Mouse (Mus musculus) hindbrain, embryonic 10.5 days (tissue): ENCODE data around the gene Kcnc1. TPM values are rescaled to one million over a fixed set of nuclear protein-coding genes. Genes with fewer than 3 reads are reported as not detected.

Source experiments
- DNase-seq: peaks from one replicate; pipeline ENCODE4 v3.0.0-alpha.2; 2017; ENCODE audit warnings: low spot score
- H3K27ac ChIP-seq: fragments of 300-500 bp; sonication (generic); 2 replicates; pipeline ENCODE4 v1.5.1; 2016; ENCODE audit warnings: mild to moderate bottlenecking, moderate library complexity
- H3K27me3 ChIP-seq: fragments of 300-500 bp; sonication (generic); 2 replicates; pipeline ENCODE4 v1.6.1; 2016; ENCODE audit warnings: mild to moderate bottlenecking; ENCODE audit not compliant: poor library complexity, insufficient read depth, severe bottlenecking
- H3K36me3 ChIP-seq: fragments of 300-500 bp; sonication (generic); 2 replicates; pipeline ENCODE4 v1.6.1; 2016; ENCODE audit warnings: mild to moderate bottlenecking, moderate library complexity
- H3K4me1 ChIP-seq: fragments of 300-500 bp; sonication (generic); replicated peaks from 2 replicates; pipeline ENCODE4 v1.6.1; 2016; ENCODE audit warnings: mild to moderate bottlenecking
- H3K4me3 ChIP-seq: fragments of 300-500 bp; sonication (generic); 2 replicates; pipeline ENCODE4 v1.5.1; 2016; ENCODE audit warnings: mild to moderate bottlenecking, moderate library complexity
- H3K9me3 ChIP-seq: fragments of 300-500 bp; sonication (generic); 2 replicates; pipeline ENCODE4 v1.6.1; 2016; ENCODE audit warnings: mild to moderate bottlenecking, moderate library complexity
- WGBS: fragments of 180-500 bp; shearing (Covaris S2); methylation state at CpG from one replicate; pipeline ENCODE4 v1.1.7; 2016; 5-methylcytosine and 5-hydroxymethylcytosine counted together
- polyA plus RNA-seq: library from polyadenylated mRNA; unstranded; fragments of >200 nt; fragmentation: Nextera tagmentation; extraction: Ambion mirVana; gene quantifications from 2 replicates; pipeline ENCODE4 v1.2.1, GENCODE M21; 2016

The Kcnc1 gene
- polyA plus RNA-seq, 1 experiment from 2014 or later = 2.3 TPM

GRCm38 (mm10) chr7:46415818-46416425 is 19.6 kb downstream of the Kcnc1 start:
- Histone ChIP-seq H3K4me3 (no peak overlapping the region), H3K36me3 (no peaks in the 10 kb centered on the region), H3K27ac (0 out of 2 replicates have a peak overlapping the region, but pooled peaks have one; percentile 1), H3K4me1 (peaks cover 44% of the 10 kb centered on the region), H3K9me3 (no peaks in the 10 kb centered on the region), H3K27me3 (no peaks in the 10 kb centered on the region)
- DNase-seq = no peak
- 79% methylated on average over 14 of the region's 14 CpGs for WGBS

GRCm38 (mm10) chr7:46417467-46417866 is 21.2 kb downstream of the Kcnc1 start:
- 68% methylated on average over 7 of the region's 7 CpGs for WGBS
- Histone ChIP-seq H3K27ac (no peak overlapping the region), H3K4me3 (no peak overlapping the region), H3K4me1 (peaks cover 49% of the 10 kb centered on the region), H3K27me3 (no peaks in the 10 kb centered on the region), H3K36me3 (no peaks in the 10 kb centered on the region), H3K9me3 (no peaks in the 10 kb centered on the region)
- no peak for DNase-seq

GRCm38 (mm10) chr7:46418102-46418622 is 21.9 kb downstream of the Kcnc1 start:
- H3K4me1 ChIP-seq = peaks cover 54% of the 10 kb centered on the region
- H3K27me3 ChIP-seq = no peaks in the 10 kb centered on the region
- peak; percentile 42 for DNase-seq
- peak overlapping the region; percentile 31 for H3K27ac ChIP-seq
- 66% methylated on average over 16 of the region's 16 CpGs for WGBS
- H3K36me3 ChIP-seq = no peaks in the 10 kb centered on the region
- H3K4me3 ChIP-seq = no peak overlapping the region
- H3K9me3 ChIP-seq = no peaks in the 10 kb centered on the region

GRCm38 (mm10) chr7:46421535-46421934 is 25.2 kb downstream of the Kcnc1 start:
- no peaks in the 10 kb centered on the region for H3K36me3 ChIP-seq
- no peaks in the 10 kb centered on the region for H3K9me3 ChIP-seq
- no peak for DNase-seq
- no peaks in the 10 kb centered on the region for H3K27me3 ChIP-seq
- 50% methylated on average over 5 of the region's 5 CpGs for WGBS
- H3K4me1 ChIP-seq = peaks cover 51% of the 10 kb centered on the region
- H3K27ac ChIP-seq = peak overlapping the region; percentile 76
- no peak overlapping the region for H3K4me3 ChIP-seq

- no peaks in the 10 kb centered on the region for H3K27me3 ChIP-seq
- H3K27ac ChIP-seq = peak overlapping the region; percentile 76
- no peaks in the 10 kb centered on the region for H3K9me3 ChIP-seq
- DNase-seq = peak; percentile 17
- WGBS = 50% methylated on average over 8 of the region's 8 CpGs
- H3K36me3 ChIP-seq = no peaks in the 10 kb centered on the region
- peak overlapping the region; percentile 14; the same call in 1 of the 2 replicates for H3K4me3 ChIP-seq
- peaks cover 48% of the 10 kb centered on the region for H3K4me1 ChIP-seq
These were observed 25.9 kb downstream of the Kcnc1 start for GRCm38 (mm10) chr7:46422052-46422763.

GRCm38 (mm10) chr7:46422764-46423412 is 26.6 kb downstream of the Kcnc1 start:
- 58% methylated on average over 18 of the region's 18 CpGs for WGBS
- H3K4me3 ChIP-seq = peak overlapping the region; percentile 14; the same call in 1 of the 2 replicates
- no peaks in the 10 kb centered on the region for H3K9me3 ChIP-seq
- H3K27me3 ChIP-seq = no peaks in the 10 kb centered on the region
- H3K36me3 ChIP-seq = no peaks in the 10 kb centered on the region
- peaks cover 50% of the 10 kb centered on the region for H3K4me1 ChIP-seq
- DNase-seq = peak; percentile 77
- H3K27ac ChIP-seq = peak overlapping the region; percentile 74; the same call in 1 of the 2 replicates

- Histone ChIP-seq H3K27ac (no peak overlapping the region), H3K4me1 (peaks cover 52% of the 10 kb centered on the region), H3K9me3 (no peaks in the 10 kb centered on the region), H3K36me3 (no peaks in the 10 kb centered on the region), H3K4me3 (no peak overlapping the region), H3K27me3 (no peaks in the 10 kb centered on the region)
- no peak for DNase-seq
- WGBS = 79% methylated on average over 3 of the region's 3 CpGs
These were observed 27.7 kb downstream of the Kcnc1 start for GRCm38 (mm10) chr7:46423951-46424350.

- Histone ChIP-seq H3K4me1 (peaks cover 47% of the 10 kb centered on the region), H3K27me3 (no peaks in the 10 kb centered on the region), H3K36me3 (no peaks in the 10 kb centered on the region), H3K9me3 (no peaks in the 10 kb centered on the region), H3K27ac (no peak overlapping the region), H3K4me3 (no peak overlapping the region)
- DNase-seq = no peak
- WGBS = 82% methylated on average over 4 of the region's 4 CpGs
These were observed 28.7 kb downstream of the Kcnc1 start for GRCm38 (mm10) chr7:46425012-46425411.

- no peaks in the 10 kb centered on the region for H3K9me3 ChIP-seq
- WGBS = 70% methylated on average over 5 of the region's 5 CpGs
- H3K27me3 ChIP-seq = 0 out of 2 replicates have a peak, but pooled peaks cover 6% of the 10 kb centered on the region
- peak; percentile 21 for DNase-seq
- H3K36me3 ChIP-seq = no peaks in the 10 kb centered on the region
- no peak overlapping the region for H3K4me3 ChIP-seq
- peaks cover 20% of the 10 kb centered on the region for H3K4me1 ChIP-seq
- peak overlapping the region; percentile 75 for H3K27ac ChIP-seq
These were observed 37.6 kb downstream of the Kcnc1 start for GRCm38 (mm10) chr7:46433874-46434273.

GRCm38 (mm10) chr7:46435833-46436232 is 39.5 kb downstream of the Kcnc1 start:
- H3K27me3 ChIP-seq = 0 out of 2 replicates have a peak, but pooled peaks cover 2% of the 10 kb centered on the region
- H3K9me3 ChIP-seq = no peaks in the 10 kb centered on the region
- no peak overlapping the region for H3K4me3 ChIP-seq
- no peaks in the 10 kb centered on the region for H3K36me3 ChIP-seq
- no peak for DNase-seq
- WGBS = 93% methylated on average over 5 of the region's 5 CpGs
- peaks cover 18% of the 10 kb centered on the region for H3K4me1 ChIP-seq
- H3K27ac ChIP-seq = no peak overlapping the region

GRCm38 (mm10) chr7:46438537-46439141 is 42.3 kb downstream of the Kcnc1 start:
- Histone ChIP-seq H3K36me3 (no peaks in the 10 kb centered on the region), H3K9me3 (no peaks in the 10 kb centered on the region), H3K27ac (no peak overlapping the region), H3K4me1 (peaks cover 14% of the 10 kb centered on the region), H3K27me3 (no peaks in the 10 kb centered on the region), H3K4me3 (no peak overlapping the region)
- WGBS = 69% methylated on average over 9 of the region's 9 CpGs
- DNase-seq = no peak

GRCm38 (mm10) chr7:46443163-46443562 is 46.9 kb downstream of the Kcnc1 start:
- WGBS = 85% methylated on average over 10 of the region's 10 CpGs

More at GRCm38 (mm10) chr7:46443163-46443562, 46.9 kb downstream of the Kcnc1 start:
- H3K9me3 ChIP-seq = no peaks in the 10 kb centered on the region
- no peak for DNase-seq
- no peaks in the 10 kb centered on the region for H3K36me3 ChIP-seq
- H3K4me1 ChIP-seq = peaks cover 12% of the 10 kb centered on the region
- H3K27ac ChIP-seq = no peak overlapping the region
- no peaks in the 10 kb centered on the region for H3K27me3 ChIP-seq
- H3K4me3 ChIP-seq = no peak overlapping the region
